Mouse (Mus musculus) NIH3T3 (cell line): Measurements from ENCODE around the gene Slc17a7.
A peak's percentile ranks its signal among the peaks of the same experiment; 100 is the strongest.

ENCODE experiments used
- DNase-seq: peaks from one replicate; pipeline ENCODE4 v3.0.0-alpha.2; 2012; ENCODE audit warnings: low read depth

Slc17a7 gene

GRCm38 (mm10) chr7:45178550-45178949 is 14.8 kb downstream of the Slc17a7 start:
- DNase-seq, result no peak

DNA sequence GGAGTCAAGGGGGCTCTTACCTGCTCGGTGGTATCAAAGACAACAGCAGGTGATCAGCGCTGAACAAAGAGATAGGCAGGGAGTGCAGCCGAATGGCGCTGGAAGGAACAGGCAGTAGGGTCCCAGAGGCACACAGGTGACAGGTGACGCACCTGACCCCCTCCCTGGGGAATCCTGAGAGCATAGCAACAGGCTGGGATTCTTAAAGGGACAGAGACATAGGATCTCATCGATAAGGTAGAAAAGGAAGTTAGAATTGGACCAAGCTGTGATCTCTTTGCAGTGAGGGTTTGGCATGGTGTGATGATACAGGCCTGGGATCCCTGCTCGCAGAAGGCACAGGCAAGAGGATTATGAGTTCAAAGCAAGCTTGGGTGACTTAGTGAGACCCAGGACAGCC is 15.7 kb downstream of the Slc17a7 start, which contains the start of gene Gfy:
Gene Gfy, minus strand, starts transcription at position 101 of the 400 bp plus-strand sequence.
- no peak for DNase-seq

DNA sequence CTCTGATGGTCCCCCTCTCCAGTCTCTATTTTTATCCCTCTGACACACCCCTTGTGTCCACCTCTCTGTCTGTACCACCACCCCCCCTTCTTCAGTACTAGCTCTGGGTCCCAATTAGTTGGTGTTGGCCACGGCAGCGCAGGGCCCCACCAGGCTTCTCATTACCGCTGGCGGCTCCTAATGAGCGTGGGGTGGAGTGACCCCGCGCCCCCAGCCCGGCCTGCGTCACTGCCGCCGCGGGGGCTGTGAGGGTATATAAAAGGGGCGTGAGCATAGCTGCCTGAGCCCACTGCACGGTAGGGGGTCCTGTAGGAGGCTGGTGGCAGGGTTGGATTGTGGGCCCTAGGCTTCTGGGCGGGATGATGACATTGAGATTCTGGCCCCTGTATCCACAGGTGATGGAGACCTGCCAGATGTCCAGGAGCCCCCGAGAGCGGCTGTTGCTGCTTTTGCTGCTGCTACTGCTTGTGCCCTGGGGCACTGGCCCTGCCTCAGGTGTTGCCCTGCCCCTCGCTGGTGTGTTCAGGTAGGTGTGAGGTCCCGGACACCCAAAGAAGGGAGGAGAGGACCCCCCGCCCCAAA is 17.2 kb downstream of the Slc17a7 start, which contains the start of gene Pth2:
Gene Pth2, plus strand, starts transcription at position 100 of the 582 bp plus-strand sequence.
- no peak for DNase-seq

DNA sequence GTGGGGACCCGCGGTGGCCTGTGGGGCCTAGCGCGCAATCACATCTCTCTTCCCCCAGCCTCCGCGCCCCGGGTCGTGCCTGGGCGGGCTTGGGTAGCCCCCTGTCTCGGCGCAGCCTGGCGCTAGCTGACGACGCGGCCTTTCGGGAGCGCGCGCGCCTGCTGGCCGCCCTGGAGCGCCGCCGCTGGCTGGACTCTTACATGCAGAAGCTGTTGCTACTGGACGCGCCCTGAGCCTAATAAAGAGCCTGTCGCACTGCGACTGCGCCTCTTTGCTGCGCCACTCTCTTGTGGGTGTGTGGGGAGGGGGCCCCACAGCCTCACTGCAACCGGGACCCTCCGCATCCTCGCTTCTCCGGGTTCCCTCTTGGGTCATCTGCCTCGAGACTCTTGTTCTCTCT is 17.8 kb downstream of the Slc17a7 start:
- no peak for DNase-seq

DNA sequence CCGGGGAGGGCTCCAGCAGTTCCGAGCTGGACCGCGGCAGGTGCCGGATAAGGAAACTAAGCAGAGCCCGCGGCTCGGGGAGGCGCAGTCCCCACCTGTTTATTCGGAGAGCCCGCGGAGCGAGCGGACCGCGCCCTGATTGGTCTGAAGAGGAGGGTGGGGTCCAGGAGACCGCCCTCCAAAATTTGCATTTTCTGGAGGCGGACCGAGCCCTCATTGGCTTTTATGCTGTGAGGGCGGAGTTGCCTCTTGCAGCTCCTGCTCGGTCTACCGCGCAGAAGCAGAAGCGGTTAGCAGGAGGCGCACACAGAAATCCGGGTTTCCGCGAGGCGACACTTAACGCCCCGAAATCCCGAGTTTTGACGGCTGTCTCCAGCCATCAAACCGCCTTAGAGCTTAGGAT is 18.5 kb downstream of the Slc17a7 start:
- DNase-seq, result peak; percentile 25

GRCm38 (mm10) chr7:45182606-45183005 is 18.9 kb downstream of the Slc17a7 start:
- DNase-seq, result no peak

DNA sequence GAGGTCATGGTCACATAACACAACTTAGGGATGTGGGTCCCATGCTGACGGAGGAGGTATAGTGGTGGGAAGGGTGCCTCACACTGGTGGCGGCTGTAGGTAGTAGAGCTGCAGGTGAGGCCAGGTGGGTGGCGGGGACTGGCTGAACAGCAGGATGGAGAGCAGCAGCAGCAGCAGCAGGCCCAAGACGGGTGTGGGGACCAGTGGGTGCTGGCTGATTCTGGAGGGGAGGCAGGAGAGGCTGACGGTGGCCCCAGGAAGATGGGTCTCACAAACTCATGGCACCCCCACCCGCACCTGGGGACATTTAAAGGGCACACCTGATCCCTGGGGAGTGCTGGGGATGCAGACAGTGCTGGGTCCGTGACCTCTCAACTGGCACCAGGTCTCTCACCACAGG is 19.9 kb downstream of the Slc17a7 start:
- no peak for DNase-seq

DNA sequence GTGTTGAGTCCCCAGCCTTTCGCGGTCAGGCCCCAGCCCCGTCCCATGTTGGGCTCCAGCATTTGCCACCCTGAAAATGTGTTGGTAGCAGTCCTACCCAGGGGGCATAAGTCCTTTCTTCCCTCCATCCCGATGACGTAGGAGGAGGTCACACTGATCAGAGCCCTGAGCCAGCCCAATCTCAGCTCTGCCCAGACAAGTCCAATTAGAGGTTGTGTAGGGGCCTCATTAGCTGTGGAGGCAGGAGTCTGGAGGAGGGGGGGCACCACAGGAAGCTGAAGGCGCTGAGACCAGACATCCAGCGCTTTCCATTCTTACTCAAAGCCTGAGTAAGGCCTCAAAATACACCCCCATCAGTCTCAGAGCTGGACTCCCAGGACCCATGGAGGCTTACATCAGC is 22.2 kb downstream of the Slc17a7 start:
- no peak for DNase-seq

GRCm38 (mm10) chr7:45189600-45189999 is 25.9 kb downstream of the Slc17a7 start:
- no peak for DNase-seq

GRCm38 (mm10) chr7:45190186-45190585 is 26.4 kb downstream of the Slc17a7 start:
- DNase-seq, result peak; percentile 35

DNA sequence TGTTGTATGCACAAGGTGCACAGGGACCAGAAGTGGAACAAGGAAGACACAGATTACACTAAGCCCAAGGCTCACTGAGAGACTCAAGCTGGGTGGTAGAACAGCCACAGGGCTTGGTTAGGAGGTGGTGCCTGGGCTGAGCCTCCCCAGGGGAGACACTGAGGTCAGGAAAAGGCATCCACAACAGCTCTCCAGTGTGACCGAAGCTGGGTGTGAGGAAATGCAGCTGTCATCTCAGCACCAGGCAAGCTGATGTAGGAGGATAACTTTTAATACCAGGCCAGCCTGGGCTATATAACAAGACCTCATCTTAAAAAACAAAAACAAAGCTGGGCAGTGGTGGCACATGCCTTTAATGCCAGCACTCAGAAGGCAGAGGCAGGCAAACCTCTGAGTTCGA is 27.4 kb downstream of the Slc17a7 start:
- DNase-seq, result no peak

- DNase-seq, result peak; percentile 66
These were observed 28.1 kb downstream of the Slc17a7 start for GRCm38 (mm10) chr7:45191803-45192363.

GRCm38 (mm10) chr7:45192585-45193310 is 29.0 kb downstream of the Slc17a7 start:
- no peak for DNase-seq

DNA sequence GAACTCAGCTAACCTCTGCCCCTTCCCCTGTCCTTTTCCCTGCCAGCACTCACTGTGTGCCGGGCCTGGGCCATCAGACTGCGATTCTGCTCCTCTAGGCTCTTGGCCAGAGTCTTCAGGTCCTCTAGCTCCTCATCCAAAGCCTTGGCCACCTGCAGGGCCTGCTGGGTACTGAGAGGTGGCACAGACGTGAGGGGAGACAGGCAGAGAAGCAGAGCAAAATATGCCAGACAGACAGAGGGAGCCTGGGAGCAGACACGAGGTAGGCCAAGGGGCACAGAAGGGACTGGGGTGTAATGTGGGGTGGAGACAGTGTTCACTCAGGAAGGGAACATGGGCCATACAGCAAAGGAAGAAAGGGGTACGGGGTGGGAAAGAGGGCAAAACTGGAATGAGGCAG is 29.7 kb downstream of the Slc17a7 start:
- DNase-seq, result no peak

- no peak for DNase-seq
These were observed 30.4 kb downstream of the Slc17a7 start for GRCm38 (mm10) chr7:45193871-45194785.

DNA sequence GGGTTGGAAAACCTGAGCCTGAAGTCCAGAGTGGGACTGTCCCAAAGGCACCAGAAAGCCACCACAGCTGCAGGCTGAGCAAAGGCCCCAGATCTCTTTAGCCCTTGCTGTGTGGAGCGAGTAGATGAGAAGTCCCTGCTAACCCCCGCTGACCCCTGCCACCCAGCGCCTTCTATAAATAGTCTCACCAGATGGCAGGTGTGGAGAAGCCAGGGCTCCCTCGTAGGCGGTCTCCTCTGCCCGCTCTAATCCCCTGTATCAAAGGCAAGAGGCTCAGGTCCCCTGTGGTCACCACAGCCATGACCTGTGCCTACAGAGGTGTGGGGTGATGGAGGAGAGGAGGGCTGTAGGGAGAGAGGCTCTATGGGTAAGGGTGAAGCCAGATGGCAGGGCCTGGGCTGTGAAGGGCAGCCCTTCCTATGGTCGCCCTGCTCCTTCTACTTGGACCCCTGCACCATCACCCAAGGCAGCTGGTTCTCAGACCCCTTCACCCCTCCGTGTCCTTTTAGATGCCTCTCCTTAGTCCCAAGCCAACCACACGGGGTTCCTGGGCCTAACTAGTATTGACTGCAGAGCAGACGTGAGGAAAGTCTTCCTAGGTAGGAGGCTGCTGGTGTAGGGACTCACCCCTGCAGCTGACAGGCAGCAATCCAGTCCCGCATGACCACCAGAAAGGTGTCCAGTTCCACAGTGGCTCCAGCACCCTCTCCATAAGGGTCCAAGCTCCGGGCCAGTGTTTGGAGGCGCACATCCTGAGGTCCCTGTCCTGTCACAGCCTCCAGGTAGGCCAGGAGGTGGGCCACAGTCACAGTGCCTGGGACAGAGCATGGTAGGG is 31.8 kb downstream of the Slc17a7 start:
- no peak for DNase-seq

DNA sequence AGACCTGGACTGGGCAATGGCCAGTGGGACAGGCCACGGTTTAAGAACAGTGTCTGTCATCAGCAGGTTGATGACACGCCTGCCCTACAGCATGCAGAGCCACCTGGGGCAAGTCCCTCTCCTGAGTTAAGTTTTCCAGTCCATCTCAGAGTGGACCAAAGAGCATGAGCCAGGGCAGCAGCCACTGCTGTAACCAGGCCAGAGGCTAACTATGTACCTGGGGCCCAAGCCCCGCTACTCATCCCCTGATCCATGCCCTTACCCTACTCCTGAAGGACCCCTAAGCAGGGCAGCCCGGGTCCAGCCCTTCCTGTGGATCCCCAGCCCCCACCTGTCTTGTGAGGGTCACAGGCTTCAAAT is 32.4 kb downstream of the Slc17a7 start:
- DNase-seq, result no peak

- DNase-seq, result peak; percentile 44
These were observed 33.2 kb downstream of the Slc17a7 start for GRCm38 (mm10) chr7:45196994-45197393.

DNA sequence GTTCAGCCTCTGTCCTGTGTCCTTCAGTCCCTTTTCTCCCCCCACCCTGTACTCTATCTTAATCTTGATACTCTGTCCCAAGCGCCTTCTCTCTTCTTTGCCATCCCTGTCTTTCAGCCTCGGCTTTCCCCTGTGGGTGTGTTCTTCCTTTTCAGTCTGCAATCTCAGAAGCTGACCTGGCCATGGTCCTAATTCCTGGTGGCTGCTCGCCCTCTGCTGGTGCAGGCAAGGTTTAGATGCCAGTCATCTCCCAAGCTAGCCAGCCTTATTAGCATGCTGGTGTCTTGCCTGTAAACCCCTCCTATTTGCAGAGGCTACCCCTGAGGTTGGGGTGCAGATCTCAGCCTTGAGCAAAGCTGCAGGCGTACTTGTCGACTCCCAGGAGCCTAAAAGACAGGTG is 34.7 kb downstream of the Slc17a7 start:
- peak; percentile 92 for DNase-seq

DNA sequence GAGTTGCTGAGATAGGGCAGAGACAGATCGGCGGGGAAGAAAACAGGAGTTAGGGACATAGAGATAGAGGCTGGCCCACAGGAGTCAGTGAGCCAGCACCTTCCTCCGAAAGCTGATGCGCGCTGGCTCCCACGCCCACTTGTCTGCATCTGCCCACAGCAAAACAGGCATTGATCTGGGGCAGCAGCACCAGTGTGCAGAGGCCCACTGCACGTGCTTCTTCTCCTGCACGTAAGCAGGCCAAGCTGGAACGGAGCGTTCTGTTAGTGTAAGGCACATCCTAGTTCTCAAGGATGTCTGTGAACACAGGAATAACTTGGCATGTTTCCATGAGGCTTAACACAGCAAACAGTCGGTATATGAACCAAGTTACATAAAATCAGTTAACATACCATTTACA is 35.2 kb downstream of the Slc17a7 start:
- DNase-seq, result no peak

DNA sequence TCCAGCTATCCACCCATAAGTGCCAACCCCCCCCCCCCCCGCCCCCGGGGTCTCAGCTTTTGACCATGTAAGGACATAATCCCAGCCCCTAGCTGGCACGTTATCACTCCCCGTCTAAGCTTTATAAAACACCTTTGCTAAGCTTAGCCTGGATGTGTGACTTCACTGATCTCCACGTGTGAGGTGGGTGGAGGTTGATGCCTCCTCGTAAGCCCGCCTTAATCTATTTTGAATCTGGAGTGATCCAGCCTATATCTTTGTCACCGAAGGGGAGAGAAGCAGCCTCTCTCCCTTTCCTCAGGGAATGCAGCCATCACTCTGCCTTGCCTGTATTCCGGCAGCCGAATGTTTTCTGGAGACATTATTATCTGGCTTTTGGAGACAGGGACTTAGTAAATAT is 38.9 kb downstream of the Slc17a7 start:
- DNase-seq, result no peak
